ENCODE assay signal across 7 mouse cellular contexts in genomic region chr1:120007851-120008588, GRCm38 (mm10). TPM values are rescaled to one million over a fixed set of nuclear protein-coding genes. Genes with fewer than 3 reads are reported as not detected.
A peak's percentile ranks its signal among the peaks of the same experiment; 100 is the strongest.
DNase-seq lines count a peak whose midpoint lies in the region; ATAC-seq and TF ChIP-seq lines count a peak whose summit lies in the region.

No protein-coding gene starts in this region.

- no peak for ATAC-seq in forebrain, embryonic 13.5 days
- ATAC-seq in intestine, postnatal 0 days: no peak
- no peak for ATAC-seq in neural tube, embryonic 15.5 days (ENCODE audit: low FRiP score)
- no peak for ATAC-seq in megakaryocyte-erythroid progenitor cell, adult 5-6 weeks (replicated peaks; ENCODE audit: low FRiP score, low TSS enrichment, poor library complexity, severe bottlenecking)

- no peak for DNase-seq in layer of hippocampus, adult 2 months (ENCODE audit: low spot score in 2 of 2)
- no peak for DNase-seq in layer of hippocampus, adult 9-10 months (ENCODE audit: low spot score)
- no peak for DNase-seq in right cerebral cortex, postnatal 36 days (ENCODE audit: low spot score in 2 of 2)

- 0 out of 2 replicates have a peak overlapping the region, but pooled peaks have one; percentile 23 for H3K27ac ChIP-seq in layer of hippocampus, adult 2 months
- H3K27ac ChIP-seq in forebrain, embryonic 13.5 days: peak overlapping the region; percentile 2; the same call in 1 of the 2 replicates
- H3K27ac ChIP-seq in intestine, postnatal 0 days (ENCODE audit: low read depth, low read length): no peak overlapping the region
- H3K27ac ChIP-seq in neural tube, embryonic 15.5 days (replicated peaks): no peak overlapping the region

- H3K4me2 ChIP-seq in forebrain, embryonic 13.5 days: peak overlapping the region; percentile 81
- H3K4me2 ChIP-seq in intestine, postnatal 0 days (replicated peaks; ENCODE audit: low read depth): peak overlapping the region; percentile 60
- H3K4me2 ChIP-seq in neural tube, embryonic 15.5 days: peak overlapping the region; percentile 68

- 18% methylated on average over 11 of the region's 11 CpGs for WGBS in forebrain, embryonic 13.5 days
- 47% methylated on average over 11 of the region's 11 CpGs for WGBS in intestine, postnatal 0 days
- 24% methylated on average over 11 of the region's 11 CpGs for WGBS in neural tube, embryonic 15.5 days

- peaks cover 26% of the 10 kb centered on the region for H3K4me1 ChIP-seq in forebrain, embryonic 13.5 days
- no peaks in the 10 kb centered on the region; the same call in 1 of the 2 replicates for H3K4me1 ChIP-seq in intestine, postnatal 0 days (replicated peaks; ENCODE audit: control insufficient read depth, insufficient read depth, low read length)
- H3K4me1 ChIP-seq in neural tube, embryonic 15.5 days: peaks cover 18% of the 10 kb centered on the region

- H3K36me3 ChIP-seq in forebrain, embryonic 13.5 days (ENCODE audit: poor library complexity, severe bottlenecking): no peaks in the 10 kb centered on the region
- no peaks in the 10 kb centered on the region for H3K36me3 ChIP-seq in intestine, postnatal 0 days (ENCODE audit: control insufficient read depth, insufficient read depth)
- no peaks in the 10 kb centered on the region for H3K36me3 ChIP-seq in neural tube, embryonic 15.5 days

- peaks cover 21% of the 10 kb centered on the region; the same call in 1 of the 2 replicates for H3K27me3 ChIP-seq in forebrain, embryonic 13.5 days
- peaks cover 12% of the 10 kb centered on the region; the same call in 1 of the 2 replicates for H3K27me3 ChIP-seq in intestine, postnatal 0 days (replicated peaks; ENCODE audit: control insufficient read depth, insufficient read depth, low read length)
- peaks cover 32% of the 10 kb centered on the region for H3K27me3 ChIP-seq in neural tube, embryonic 15.5 days (replicated peaks)

- H3K9ac ChIP-seq in forebrain, embryonic 13.5 days: no peak overlapping the region
- H3K9ac ChIP-seq in intestine, postnatal 0 days (ENCODE audit: low read depth, low read length): no peak overlapping the region
- no peak overlapping the region for H3K9ac ChIP-seq in neural tube, embryonic 15.5 days (replicated peaks)

- no peak for TF ChIP-seq CTCF in layer of hippocampus, adult 2 months (conservative IDR thresholded peaks at IDR 0.05)
- TF ChIP-seq CTCF in intestine, postnatal 0 days (IDR thresholded peaks at IDR 0.05; ENCODE audit: low read depth): no peak

- peak overlapping the region; percentile 47; the same call in 1 of the 2 replicates for H3K4me3 ChIP-seq in layer of hippocampus, adult 2 months
- H3K4me3 ChIP-seq in forebrain, embryonic 13.5 days: peak overlapping the region; percentile 46
- H3K4me3 ChIP-seq in intestine, postnatal 0 days (ENCODE audit: low read depth, low read length): peak overlapping the region; percentile 28
- peak overlapping the region; percentile 36 for H3K4me3 ChIP-seq in neural tube, embryonic 15.5 days (replicated peaks)

- no peaks in the 10 kb centered on the region for H3K9me3 ChIP-seq in forebrain, embryonic 13.5 days (replicated peaks)
- no peaks in the 10 kb centered on the region for H3K9me3 ChIP-seq in intestine, postnatal 0 days (ENCODE audit: control insufficient read depth)
- no peaks in the 10 kb centered on the region for H3K9me3 ChIP-seq in neural tube, embryonic 15.5 days (replicated peaks)

RNA-seq across cellular contexts. Expression of gene Sctr, which starts 1.3 kb away (rescaled TPM):
- 1 to 10 TPM; 1.0 to 1.8 TPM for total RNA-seq in layer of hippocampus, adult 2 months (2021)
- polyA plus RNA-seq in forebrain, embryonic 13.5 days (2015; fragmentation: Nextera tagmentation; extraction: Ambion mirVana): 0.45 and 0.52 TPM in 2 replicates
- polyA plus RNA-seq in intestine, postnatal 0 days (2015; fragmentation: Nextera tagmentation; extraction: Ambion mirVana): 0.98 and 0.99 TPM in 2 replicates
- polyA plus RNA-seq in neural tube, embryonic 15.5 days (2015; fragmentation: Nextera tagmentation; extraction: Ambion mirVana): 0.84 and 0.89 TPM in 2 replicates
- total RNA-seq in megakaryocyte-erythroid progenitor cell, adult 5-6 weeks (2014; fragmentation: Nextera tagmentation): not detected in 2 replicates
- not detected in 2 replicates for total RNA-seq in megakaryocyte-erythroid progenitor cell, adult 5-6 weeks (2017)

RNA-seq across cellular contexts. Expression of gene Cfap221, which starts 11.0 kb away (rescaled TPM):
- total RNA-seq in layer of hippocampus, adult 2 months (2021): under 1 TPM; 0.28 to 0.29 TPM
- 0.72 TPM in 1 of 2 replicates, not detected in the other for polyA plus RNA-seq in forebrain, embryonic 13.5 days (2015; fragmentation: Nextera tagmentation; extraction: Ambion mirVana)
- polyA plus RNA-seq in intestine, postnatal 0 days (2015; fragmentation: Nextera tagmentation; extraction: Ambion mirVana): 0.09 TPM in 1 of 2 replicates, not detected in the other
- polyA plus RNA-seq in neural tube, embryonic 15.5 days (2015; fragmentation: Nextera tagmentation; extraction: Ambion mirVana): 0.22 and 0.26 TPM in 2 replicates
- not detected in 2 replicates for total RNA-seq in megakaryocyte-erythroid progenitor cell, adult 5-6 weeks (2014; fragmentation: Nextera tagmentation)
- total RNA-seq in megakaryocyte-erythroid progenitor cell, adult 5-6 weeks (2017): not detected in 2 replicates

Comparison
In these comparisons a context has a peak if more than half of its experiments do, and no peak if none do; other contexts are left out.
1. H3K27ac ChIP-seq: peak in layer of hippocampus, adult 2 months (single experiment) and forebrain, embryonic 13.5 days (single experiment); none in intestine, postnatal 0 days (single experiment) and neural tube, embryonic 15.5 days (single experiment).
2. Peak in every context shown above with its lines, with median percentiles within 50 percentile points of each other: H3K4me3 ChIP-seq and H3K4me2 ChIP-seq.